Mouse (Mus musculus): ENCODE measurements at regions not wholly inside any gene's neighbourhood (a gene's known extent, or its start where the extent isn't known, plus 50 kb on each side); places are given as distances from the start of the nearest gene placed in this dataset.

GRCm38 (mm10) chr13:107539867-107540266 lies 504.4 kb upstream of the Smim15 start:
- DNase-seq = no peak

GRCm38 (mm10) chr13:107539326-107539725 lies 504.9 kb upstream of the Smim15 start:
- DNase-seq = no peak

GRCm38 (mm10) chr13:107535213-107535612 lies 509.0 kb upstream of the Smim15 start:
- DNase-seq = no peak

- DNase-seq = no peak
These were observed 510.9 kb upstream of the Smim15 start for GRCm38 (mm10) chr13:107533323-107533722.

- DNase-seq = no peak
These were observed 509.6 kb upstream of the Kif2a start for GRCm38 (mm10) chr13:107531528-107531927.

GRCm38 (mm10) chr13:107531026-107531425 lies 509.1 kb upstream of the Kif2a start:
- no peak for DNase-seq

- no peak for DNase-seq
These were observed 508.5 kb upstream of the Kif2a start for GRCm38 (mm10) chr13:107530392-107530791.

GRCm38 (mm10) chr13:107528724-107529456 lies 507.0 kb upstream of the Kif2a start:
- DNase-seq = no peak

- no peak for DNase-seq
These were observed 501.0 kb upstream of the Kif2a start for GRCm38 (mm10) chr13:107522942-107523341.

- DNase-seq = no peak
These were observed 492.3 kb upstream of the Kif2a start for GRCm38 (mm10) chr13:107514236-107514635.

- DNase-seq = no peak
These were observed 491.6 kb upstream of the Kif2a start for GRCm38 (mm10) chr13:107513274-107514146.

- DNase-seq = no peak
These were observed 485.4 kb upstream of the Kif2a start for GRCm38 (mm10) chr13:107507336-107507735.

GRCm38 (mm10) chr13:107506832-107507231 lies 484.9 kb upstream of the Kif2a start:
- no peak for DNase-seq

GRCm38 (mm10) chr13:107505318-107505717 lies 483.4 kb upstream of the Kif2a start:
- DNase-seq = no peak

GRCm38 (mm10) chr13:107502261-107502660 lies 480.3 kb upstream of the Kif2a start:
- no peak for DNase-seq

- no peak for DNase-seq
These were observed 479.0 kb upstream of the Kif2a start for GRCm38 (mm10) chr13:107500776-107501489.

- DNase-seq = no peak
These were observed 477.4 kb upstream of the Kif2a start for GRCm38 (mm10) chr13:107499296-107499695.

- DNase-seq = no peak
These were observed 473.3 kb upstream of the Kif2a start for GRCm38 (mm10) chr13:107495161-107495732.

- DNase-seq = peak; percentile 43
These were observed 471.8 kb upstream of the Kif2a start for GRCm38 (mm10) chr13:107493765-107494164.

- no peak for DNase-seq
These were observed 470.5 kb upstream of the Kif2a start for GRCm38 (mm10) chr13:107492448-107492847.

GRCm38 (mm10) chr13:107491423-107491822 lies 469.5 kb upstream of the Kif2a start:
- DNase-seq = no peak

GRCm38 (mm10) chr13:107485400-107486017 lies 463.6 kb upstream of the Kif2a start:
- no peak for DNase-seq
